Mouse (Mus musculus) embryonic facial prominence, embryonic 15.5 days (tissue): Measurements from ENCODE around the gene Nup133. TPM values are rescaled to one million over a fixed set of nuclear protein-coding genes. Genes with fewer than 3 reads are reported as not detected.
A peak's percentile ranks its signal among the peaks of the same experiment; 100 is the strongest.

Experiments used
- ATAC-seq: fragments of 200-750 bp; cut with Nextera tagmentation; 2 replicates; pipeline ENCODE4 v1.8.0; 2017; ENCODE audit warnings: low read depth, moderate TSS enrichment; ENCODE audit not compliant: insufficient number of reproducible peaks, low FRiP score, low TSS enrichment
- H3K27ac ChIP-seq: fragments of 300-500 bp; sonication (generic); replicated peaks from 2 replicates; pipeline ENCODE4 v1.5.1; 2015; ENCODE audit warnings: mild to moderate bottlenecking, inconsistent platforms
- H3K27me3 ChIP-seq: fragments of 300-500 bp; sonication (generic); 2 replicates; pipeline ENCODE4 v1.6.1; 2015; ENCODE audit warnings: inconsistent platforms
- H3K36me3 ChIP-seq: fragments of 300-500 bp; sonication (generic); 2 replicates; pipeline ENCODE4 v1.6.1; 2015; ENCODE audit warnings: mild to moderate bottlenecking, inconsistent platforms
- H3K4me1 ChIP-seq: fragments of 300-500 bp; sonication (generic); 2 replicates; pipeline ENCODE4 v1.6.1; 2015; ENCODE audit warnings: inconsistent platforms
- H3K4me2 ChIP-seq: fragments of 300-500 bp; sonication (generic); replicated peaks from 2 replicates; pipeline ENCODE4 v1.6.1; 2015; ENCODE audit warnings: mild to moderate bottlenecking, inconsistent platforms
- H3K4me3 ChIP-seq: fragments of 300-500 bp; sonication (generic); replicated peaks from 2 replicates; pipeline ENCODE4 v1.5.1; 2015; ENCODE audit warnings: mild to moderate bottlenecking, inconsistent platforms
- H3K9ac ChIP-seq: fragments of 300-500 bp; sonication (generic); 2 replicates; pipeline ENCODE4 v1.6.1; 2015; ENCODE audit warnings: inconsistent platforms
- H3K9me3 ChIP-seq: fragments of 300-500 bp; sonication (generic); replicated peaks from 2 replicates; pipeline ENCODE4 v1.6.1; 2016; ENCODE audit warnings: inconsistent platforms
- WGBS: fragments of 180-500 bp; shearing (Covaris S2); methylation state at CpG from one replicate; pipeline ENCODE4 v1.1.7; 2015; 5-methylcytosine and 5-hydroxymethylcytosine counted together
- polyA plus RNA-seq: library from polyadenylated mRNA; unstranded; fragments of >200 nt; fragmentation: Nextera tagmentation; extraction: Ambion mirVana; gene quantifications from 2 replicates; pipeline ENCODE4 v1.2.1, GENCODE M21; 2015

Nup133 gene
- polyA plus RNA-seq, 1 experiment from 2014 or later = 27.3 TPM

DNA sequence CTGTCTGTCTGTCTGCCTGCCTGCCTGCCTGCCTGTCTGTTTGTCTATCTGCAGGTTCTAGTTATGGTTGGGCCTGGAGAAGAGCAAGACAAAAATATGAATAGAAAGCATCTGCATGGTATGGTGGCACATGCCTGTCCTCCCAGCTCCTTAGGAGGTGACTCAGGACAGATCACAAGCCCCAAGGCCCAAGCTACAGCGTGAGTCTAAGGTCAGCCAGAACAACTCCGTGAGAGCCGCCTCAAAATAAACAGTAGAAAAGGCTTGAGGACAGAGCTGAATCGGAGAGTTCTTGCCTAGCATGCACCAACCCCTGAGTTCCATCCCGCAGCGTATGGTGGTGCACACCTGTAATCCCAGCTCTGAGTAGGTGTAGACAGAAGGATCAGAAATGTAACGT is 83.3 kb downstream of the Nup133 start:
- Histone ChIP-seq H3K36me3 (no peaks in the 10 kb centered on the region), H3K9me3 (no peaks in the 10 kb centered on the region), H3K9ac (no peak overlapping the region), H3K27ac (no peak overlapping the region), H3K4me2 (no peak overlapping the region), H3K4me3 (no peak overlapping the region), H3K4me1 (no peaks in the 10 kb centered on the region), H3K27me3 (peaks cover 13% of the 10 kb centered on the region; the same call in 1 of the 2 replicates)
- WGBS = 75% methylated on average over 7 of the region's 7 CpGs
- ATAC-seq = no peak

DNA sequence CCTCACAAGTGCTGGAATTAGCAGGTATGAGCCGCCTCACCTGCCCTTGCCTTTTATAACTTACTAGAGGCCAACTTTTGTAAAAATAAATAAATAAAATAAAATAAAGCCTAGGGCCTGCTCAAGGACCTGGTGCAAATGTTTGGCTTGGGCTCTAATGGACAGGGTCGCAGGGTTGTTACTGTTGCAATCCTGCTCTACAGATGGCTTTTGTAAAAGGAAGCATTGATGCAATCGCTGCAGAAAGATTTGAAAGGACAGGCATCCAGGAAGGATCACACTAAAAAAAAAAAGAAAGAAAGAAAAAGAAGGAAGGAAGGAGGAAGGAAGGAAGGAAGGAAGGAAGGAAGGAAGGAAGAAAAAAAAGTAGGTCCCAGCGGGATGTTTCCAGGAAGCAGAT is 88.7 kb downstream of the Nup133 start:
- Histone ChIP-seq H3K4me3 (peak overlapping the region; percentile 64), H3K36me3 (no peaks in the 10 kb centered on the region), H3K4me2 (peak overlapping the region; percentile 94), H3K4me1 (peaks cover 13% of the 10 kb centered on the region), H3K27ac (no peak overlapping the region), H3K9ac (no peak overlapping the region), H3K9me3 (no peaks in the 10 kb centered on the region), H3K27me3 (peaks cover 19% of the 10 kb centered on the region; the same call in 1 of the 2 replicates)
- 65% methylated on average over 4 of the region's 4 CpGs for WGBS
- ATAC-seq = no peak

DNA sequence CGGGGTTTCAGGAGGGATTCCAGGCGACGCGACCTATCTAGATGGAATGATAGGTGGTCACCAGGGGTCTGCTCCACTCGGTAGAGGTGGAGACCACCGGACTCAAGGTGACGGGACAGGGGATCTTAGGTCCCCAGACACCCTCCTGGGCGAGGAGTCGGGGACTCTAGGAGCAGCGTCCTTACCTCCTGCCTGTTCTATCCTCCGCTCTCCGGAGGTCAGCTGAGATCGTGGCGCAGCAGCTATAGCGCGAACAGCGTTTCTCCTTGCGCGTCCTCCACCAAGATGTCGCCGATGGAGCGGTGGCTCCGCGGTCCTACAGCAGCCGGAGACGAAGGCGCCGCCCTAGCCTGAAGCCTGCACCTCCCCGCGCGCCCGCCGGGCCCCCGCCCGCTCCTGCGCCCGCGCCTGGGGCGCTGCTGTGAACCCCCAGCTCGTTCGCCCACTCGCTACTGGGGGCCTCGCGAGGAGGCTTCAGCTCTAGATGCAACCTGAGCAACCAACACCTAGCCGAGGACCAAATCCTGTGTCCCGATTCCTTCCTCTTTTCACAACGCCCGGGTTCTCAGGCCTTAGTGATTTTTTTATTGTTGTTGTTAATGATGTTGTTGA is 89.3 kb downstream of the Nup133 start, which contains the start of gene Ccsap:
Gene Ccsap, minus strand, starts transcription at position 562 of the 612 bp plus-strand sequence.
- peak; percentile 39 for ATAC-seq
- Histone ChIP-seq H3K36me3 (no peaks in the 10 kb centered on the region), H3K4me1 (peaks cover 13% of the 10 kb centered on the region), H3K27me3 (peaks cover 19% of the 10 kb centered on the region; the same call in 1 of the 2 replicates), H3K4me3 (peak within 1 kb of the TSS; percentile 64), H3K27ac (peak within 1 kb of the TSS; percentile 66), H3K4me2 (peak within 1 kb of the TSS; percentile 94), H3K9ac (peak within 1 kb of the TSS; percentile 65), H3K9me3 (no peaks in the 10 kb centered on the region)
- WGBS = under 1% methylated on average over 48 of the region's 48 CpGs

DNA sequence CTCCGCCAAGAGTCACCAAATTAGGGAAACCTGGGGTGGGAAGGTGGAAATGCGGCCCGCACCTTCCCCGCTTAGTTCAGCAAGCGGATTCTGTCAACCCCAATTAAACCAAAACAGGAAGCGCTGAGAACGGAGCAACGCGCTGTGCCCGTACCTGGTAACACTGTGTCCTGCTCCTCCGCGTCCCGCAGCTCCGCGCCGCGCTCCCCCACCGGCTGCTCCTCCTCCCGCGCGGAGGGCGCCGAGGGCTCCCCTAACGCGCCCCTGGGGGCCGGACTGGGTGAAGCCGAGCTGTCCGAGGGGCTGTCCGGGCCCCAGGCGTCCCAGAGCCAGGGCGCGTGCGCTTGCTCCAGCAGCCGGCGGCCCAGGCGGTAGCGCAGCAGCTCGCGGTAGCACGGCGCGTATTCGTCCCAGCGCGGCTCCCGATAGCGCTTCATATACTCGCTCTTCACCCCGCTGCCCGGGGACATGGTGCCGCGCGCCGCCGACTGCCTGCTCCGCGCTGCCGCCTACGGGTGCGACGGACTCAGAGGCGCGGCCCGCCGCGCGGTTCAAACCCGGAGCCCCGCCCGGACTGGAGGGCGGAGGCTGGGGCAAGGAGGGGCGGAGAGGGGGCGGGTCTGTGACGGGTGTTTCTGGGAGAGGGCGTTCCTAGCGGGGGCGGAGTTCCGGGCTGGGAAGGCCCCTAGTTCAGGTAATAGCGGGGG is 90.0 kb downstream of the Nup133 start:
- peak overlapping the region; percentile 94 for H3K4me2 ChIP-seq
- H3K27me3 ChIP-seq = peaks cover 19% of the 10 kb centered on the region; the same call in 1 of the 2 replicates
- peak; percentile 96 for ATAC-seq
- peak overlapping the region; percentile 64 for H3K4me3 ChIP-seq
- peak overlapping the region; percentile 66; the same call in 1 of the 2 replicates for H3K27ac ChIP-seq
- whole genome bisulfite sequencing = under 1% methylated on average over 73 of the region's 79 CpGs
- H3K36me3 ChIP-seq = no peaks in the 10 kb centered on the region
- peaks cover 13% of the 10 kb centered on the region for H3K4me1 ChIP-seq
- peak overlapping the region; percentile 65 for H3K9ac ChIP-seq
- H3K9me3 ChIP-seq = no peaks in the 10 kb centered on the region

DNA sequence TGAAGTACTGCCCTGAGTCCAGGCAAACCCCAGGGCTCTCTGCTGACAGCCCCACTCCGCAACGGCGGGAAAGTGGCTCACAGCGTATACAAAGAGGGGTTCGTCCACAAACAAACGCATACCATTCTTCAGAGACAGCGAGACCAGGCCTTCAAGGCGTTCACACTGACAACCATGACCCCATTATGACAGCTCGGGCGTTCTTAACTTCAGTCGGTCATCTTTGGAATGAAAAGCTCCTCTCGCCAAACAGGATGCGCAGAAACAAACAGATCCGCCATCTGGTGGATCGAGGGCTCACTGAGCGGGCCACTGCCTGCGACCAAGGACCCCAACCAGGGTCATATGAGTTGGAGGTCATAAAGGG is 90.5 kb downstream of the Nup133 start:
- Histone ChIP-seq H3K4me1 (peaks cover 13% of the 10 kb centered on the region), H3K4me3 (peak overlapping the region; percentile 64), H3K27ac (no peak overlapping the region), H3K9me3 (no peaks in the 10 kb centered on the region), H3K36me3 (no peaks in the 10 kb centered on the region), H3K27me3 (peaks cover 19% of the 10 kb centered on the region; the same call in 1 of the 2 replicates), H3K9ac (peak overlapping the region; percentile 65), H3K4me2 (peak overlapping the region; percentile 94)
- 2% methylated on average over 17 of the region's 17 CpGs for WGBS
- no peak for ATAC-seq

DNA sequence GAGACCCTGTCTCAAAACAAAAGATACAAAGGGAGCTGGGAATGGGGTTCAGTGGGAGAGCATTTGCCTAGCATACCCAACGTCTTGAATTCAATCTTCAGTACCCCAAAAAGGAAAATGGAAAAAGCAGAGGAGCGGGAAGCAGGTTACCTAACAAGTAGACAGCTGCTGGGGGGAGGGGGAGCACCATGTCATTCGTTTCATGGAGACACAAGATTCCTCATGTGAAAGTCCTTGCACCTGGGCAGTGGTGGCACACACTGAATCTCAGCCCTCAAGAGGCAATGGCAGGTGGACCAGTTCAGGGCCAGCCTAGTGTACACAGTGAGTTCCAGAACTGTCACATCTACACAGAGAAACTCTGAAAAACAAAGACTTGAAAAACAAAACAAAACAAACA is 91.7 kb downstream of the Nup133 start:
- H3K4me1 ChIP-seq = peaks cover 13% of the 10 kb centered on the region
- 71% methylated on average over 3 of the region's 3 CpGs for WGBS
- no peak overlapping the region for H3K4me3 ChIP-seq
- H3K4me2 ChIP-seq = no peak overlapping the region
- no peak for ATAC-seq
- no peaks in the 10 kb centered on the region for H3K9me3 ChIP-seq
- no peaks in the 10 kb centered on the region for H3K36me3 ChIP-seq
- no peak overlapping the region for H3K27ac ChIP-seq
- peaks cover 15% of the 10 kb centered on the region; the same call in 1 of the 2 replicates for H3K27me3 ChIP-seq
- H3K9ac ChIP-seq = no peak overlapping the region

DNA sequence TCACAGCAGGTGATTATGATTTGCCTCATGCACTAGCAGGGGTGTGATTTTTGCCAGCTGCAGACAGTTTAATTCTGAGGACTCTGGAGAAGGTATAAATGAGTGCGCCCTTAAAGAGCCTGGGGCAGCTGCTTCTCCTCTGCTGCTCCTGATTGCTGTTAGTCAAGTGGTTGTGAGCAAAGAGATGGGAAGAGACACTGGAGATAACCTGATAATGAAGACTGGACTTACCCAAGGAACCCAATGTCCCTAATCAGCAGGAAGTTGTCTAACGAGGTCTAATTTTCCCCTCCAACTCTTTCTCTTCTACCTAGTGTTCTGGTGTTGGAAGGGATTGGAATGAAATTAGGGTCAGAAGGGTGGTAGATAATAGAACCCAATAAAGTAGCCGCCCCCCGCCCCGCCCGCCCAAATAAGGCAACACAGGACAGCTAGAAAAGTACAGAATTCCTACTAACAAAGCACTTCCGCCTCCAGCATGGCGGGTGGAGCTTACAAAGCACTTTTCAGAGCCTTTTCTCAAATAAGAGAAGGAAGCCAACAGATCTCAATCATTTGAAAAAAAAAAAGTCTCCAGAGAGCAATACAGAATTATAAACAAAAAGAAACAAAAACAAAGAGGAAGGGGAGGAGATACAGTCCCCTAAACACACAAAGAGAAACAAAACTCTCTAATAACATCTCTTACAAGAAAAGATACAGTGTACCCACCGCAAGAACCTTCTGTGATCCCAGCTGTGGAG is 94.2 kb downstream of the Nup133 start:
- Histone ChIP-seq H3K4me2 (no peak overlapping the region), H3K4me3 (no peak overlapping the region), H3K36me3 (no peaks in the 10 kb centered on the region), H3K27me3 (no peaks in the 10 kb centered on the region), H3K27ac (no peak overlapping the region), H3K9ac (no peak overlapping the region), H3K4me1 (peaks cover 12% of the 10 kb centered on the region), H3K9me3 (no peaks in the 10 kb centered on the region)
- WGBS = 86% methylated on average over 9 of the region's 9 CpGs
- ATAC-seq = no peak

DNA sequence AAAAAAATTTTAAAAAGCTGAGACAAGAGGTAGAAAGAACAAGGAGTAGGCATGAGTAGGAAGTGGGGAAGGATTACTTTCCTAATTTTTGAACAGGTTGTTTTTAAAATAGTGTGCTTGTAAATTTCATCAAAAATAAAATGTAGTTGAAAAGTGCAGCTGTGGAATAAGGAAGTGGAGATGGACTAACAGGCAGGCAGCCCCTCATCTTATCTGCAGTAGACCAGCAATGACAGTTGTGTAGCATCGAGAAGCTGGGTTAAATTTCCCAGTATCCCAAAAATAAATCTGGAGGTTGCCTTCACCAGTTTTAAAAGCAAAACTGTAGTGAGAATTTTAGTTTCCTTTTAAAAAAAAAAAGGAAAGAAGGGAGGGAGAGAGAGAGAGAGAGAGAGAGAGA is 94.8 kb downstream of the Nup133 start:
- no peaks in the 10 kb centered on the region for H3K27me3 ChIP-seq
- H3K27ac ChIP-seq = no peak overlapping the region
- no peak for ATAC-seq
- H3K9me3 ChIP-seq = no peaks in the 10 kb centered on the region
- no peak overlapping the region for H3K4me2 ChIP-seq
- H3K4me1 ChIP-seq = peaks cover 10% of the 10 kb centered on the region
- WGBS = 68% methylated on average over 1 of the region's 1 CpGs
- no peaks in the 10 kb centered on the region for H3K36me3 ChIP-seq
- H3K9ac ChIP-seq = no peak overlapping the region
- H3K4me3 ChIP-seq = no peak overlapping the region

DNA sequence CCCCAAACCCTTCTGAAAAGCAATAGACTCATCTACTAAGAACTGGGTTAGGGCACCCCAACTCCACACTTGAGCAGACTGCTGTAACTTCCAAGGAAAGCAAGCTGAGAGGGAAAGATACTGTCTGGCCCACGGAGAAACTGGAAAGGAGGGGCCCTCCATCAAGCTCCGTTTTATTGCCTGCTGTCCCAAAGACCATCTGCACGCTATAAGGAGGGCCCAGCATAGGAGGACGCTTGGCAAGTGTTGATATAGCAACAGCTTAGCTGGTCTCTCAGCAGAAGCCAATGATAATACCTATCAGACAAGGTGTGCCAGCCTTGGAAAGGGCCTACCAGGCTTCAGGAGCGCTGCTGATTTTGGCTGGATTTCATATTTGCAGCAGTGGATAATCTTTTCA is 97.5 kb downstream of the Nup133 start:
- Histone ChIP-seq H3K9me3 (no peaks in the 10 kb centered on the region), H3K9ac (no peak overlapping the region), H3K4me2 (no peak overlapping the region), H3K27ac (no peak overlapping the region), H3K36me3 (no peaks in the 10 kb centered on the region), H3K4me3 (no peak overlapping the region), H3K4me1 (no peaks in the 10 kb centered on the region), H3K27me3 (no peaks in the 10 kb centered on the region)
- ATAC-seq = no peak
- 68% methylated on average over 5 of the region's 5 CpGs for WGBS

DNA sequence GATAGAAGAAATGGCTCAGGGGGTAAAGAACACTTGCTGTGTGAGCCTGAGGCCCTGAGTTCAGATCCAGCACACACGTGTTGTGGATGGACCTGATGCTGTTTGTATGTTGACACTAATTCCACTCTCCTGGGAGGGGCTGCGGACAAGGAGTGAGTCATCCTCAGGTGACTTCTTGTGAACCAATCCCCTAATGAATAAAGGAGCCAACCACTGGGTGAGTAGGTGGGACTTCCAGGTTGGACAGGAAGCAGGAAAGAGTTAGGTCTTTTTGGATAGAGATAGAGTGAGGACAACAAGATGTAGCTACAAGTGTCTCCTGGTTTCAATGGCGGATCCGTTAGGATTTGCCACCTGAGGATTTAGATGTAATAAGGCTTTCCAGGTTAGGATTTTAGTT is 99.7 kb downstream of the Nup133 start:
- Histone ChIP-seq H3K4me3 (no peak overlapping the region), H3K36me3 (no peaks in the 10 kb centered on the region), H3K4me2 (no peak overlapping the region), H3K27ac (no peak overlapping the region), H3K4me1 (0 out of 2 replicates have a peak, but pooled peaks cover 2% of the 10 kb centered on the region), H3K9ac (no peak overlapping the region), H3K27me3 (no peaks in the 10 kb centered on the region), H3K9me3 (no peaks in the 10 kb centered on the region)
- ATAC-seq = no peak
- 83% methylated on average over 4 of the region's 4 CpGs for WGBS

DNA sequence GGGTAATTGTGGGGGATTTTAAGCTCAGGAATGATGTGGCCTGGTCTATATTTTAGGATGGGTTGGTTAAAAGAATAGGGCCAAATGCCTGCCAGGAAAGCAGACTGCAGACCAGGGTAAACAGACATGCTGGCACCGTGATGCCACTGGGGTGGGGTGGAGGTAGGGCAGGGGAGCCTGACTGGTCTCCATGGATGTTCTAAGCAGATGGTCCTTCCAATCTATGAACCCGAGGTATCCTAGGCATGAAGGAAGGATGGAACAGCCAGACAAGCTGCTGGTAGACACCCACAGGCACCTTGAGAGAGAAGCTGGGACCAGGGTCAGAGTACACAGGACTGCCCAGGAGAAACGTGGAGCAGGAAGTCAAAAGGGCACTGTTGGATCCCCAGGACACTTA is 101.5 kb downstream of the Nup133 start:
- no peak overlapping the region for H3K4me2 ChIP-seq
- no peaks in the 10 kb centered on the region for H3K27me3 ChIP-seq
- 59% methylated on average over 3 of the region's 3 CpGs for WGBS
- ATAC-seq = no peak
- H3K9me3 ChIP-seq = no peaks in the 10 kb centered on the region
- H3K36me3 ChIP-seq = no peaks in the 10 kb centered on the region
- 0 out of 2 replicates have a peak, but pooled peaks cover 2% of the 10 kb centered on the region for H3K4me1 ChIP-seq
- no peak overlapping the region for H3K27ac ChIP-seq
- H3K4me3 ChIP-seq = no peak overlapping the region
- H3K9ac ChIP-seq = no peak overlapping the region
